Mouse (Mus musculus): ENCODE measurements at regions not wholly inside any gene's neighbourhood (a gene's known extent, or its start where the extent isn't known, plus 50 kb on each side); places are given as distances from the start of the nearest gene placed in this dataset.
"Not testable (repeated sequence)": the region's sequence is repeated elsewhere in the genome, so short reads cannot be mapped to it uniquely, and the experiment has no call there.

- DNase-seq (ENCODE audit: extremely low read depth, low read depth, low spot score) = no peak
- H3K27ac ChIP-seq (replicated peaks; ENCODE audit: insufficient read depth, low read depth, low read length) = no peak overlapping the region
- H3K4me3 ChIP-seq (ENCODE audit: insufficient read depth, low read depth, low read length) = no peak overlapping the region
- H3K79me2 ChIP-seq (ENCODE audit: control insufficient read depth, insufficient read depth, low read length) = no peaks in the 10 kb centered on the region
- no peaks in the 10 kb centered on the region for H3K36me3 ChIP-seq (ENCODE audit: control insufficient read depth, insufficient read depth, low read length)
- H3K4me1 ChIP-seq (ENCODE audit: control insufficient read depth, insufficient read depth, low read length) = no peaks in the 10 kb centered on the region
- TF ChIP-seq CTCF (IDR thresholded peaks at IDR 0.05; ENCODE audit: low read depth, low read length) (no peak), POLR2A (IDR thresholded peaks at IDR 0.05; ENCODE audit: extremely low read depth, insufficient read depth, low read length) (no peak)
- H3K27me3 ChIP-seq (ENCODE audit: control insufficient read depth, insufficient read depth, low read length) = no peaks in the 10 kb centered on the region
- no peak overlapping the region for H3K9ac ChIP-seq (ENCODE audit: low read depth, low read length)
- WGBS = 87% methylated on average over 13 of the region's 13 CpGs
Measured at GRCm38 (mm10) chr8:88064414-88065110, 54.0 kb upstream of the Cnep1r1 start.

- not testable (repeated sequence) for H3K27ac ChIP-seq (replicated peaks; ENCODE audit: insufficient read depth, low read depth, low read length); H3K27me3 ChIP-seq (ENCODE audit: control insufficient read depth, insufficient read depth, low read length); H3K79me2 ChIP-seq (ENCODE audit: control insufficient read depth, insufficient read depth, low read length); H3K9ac ChIP-seq (ENCODE audit: low read depth, low read length); H3K36me3 ChIP-seq (ENCODE audit: control insufficient read depth, insufficient read depth, low read length); H3K4me1 ChIP-seq (ENCODE audit: control insufficient read depth, insufficient read depth, low read length); H3K4me3 ChIP-seq (ENCODE audit: insufficient read depth, low read depth, low read length); DNase-seq (ENCODE audit: extremely low read depth, low read depth, low spot score)
- WGBS = 89% methylated on average over 1 of the region's 1 CpGs
Measured at GRCm38 (mm10) chr8:88059107-88059506, 59.5 kb upstream of the Cnep1r1 start.

- Histone ChIP-seq H3K4me1 (ENCODE audit: control insufficient read depth, insufficient read depth, low read length) (no peaks in the 10 kb centered on the region), H3K79me2 (ENCODE audit: control insufficient read depth, insufficient read depth, low read length) (no peaks in the 10 kb centered on the region), H3K9ac (ENCODE audit: low read depth, low read length) (no peak overlapping the region), H3K4me3 (ENCODE audit: insufficient read depth, low read depth, low read length) (no peak overlapping the region), H3K27ac (replicated peaks; ENCODE audit: insufficient read depth, low read depth, low read length) (no peak overlapping the region), H3K27me3 (ENCODE audit: control insufficient read depth, insufficient read depth, low read length) (no peaks in the 10 kb centered on the region), H3K36me3 (ENCODE audit: control insufficient read depth, insufficient read depth, low read length) (no peaks in the 10 kb centered on the region)
- no peak for TF ChIP-seq CTCF (IDR thresholded peaks at IDR 0.05; ENCODE audit: low read depth, low read length)
- no peak for TF ChIP-seq POLR2A (IDR thresholded peaks at IDR 0.05; ENCODE audit: extremely low read depth, insufficient read depth, low read length)
- WGBS = 93% methylated on average over 7 of the region's 7 CpGs
- DNase-seq (ENCODE audit: extremely low read depth, low read depth, low spot score) = no peak
Measured at GRCm38 (mm10) chr8:88057686-88058234, 60.8 kb upstream of the Cnep1r1 start.

- no peak overlapping the region for H3K9ac ChIP-seq (ENCODE audit: low read depth, low read length)
- no peak for DNase-seq (ENCODE audit: extremely low read depth, low read depth, low spot score)
- H3K4me1 ChIP-seq (ENCODE audit: control insufficient read depth, insufficient read depth, low read length) = no peaks in the 10 kb centered on the region
- WGBS = 76% methylated on average over 10 of the region's 10 CpGs
- H3K27me3 ChIP-seq (ENCODE audit: control insufficient read depth, insufficient read depth, low read length) = no peaks in the 10 kb centered on the region
- no peak overlapping the region for H3K4me3 ChIP-seq (ENCODE audit: insufficient read depth, low read depth, low read length)
- no peaks in the 10 kb centered on the region for H3K79me2 ChIP-seq (ENCODE audit: control insufficient read depth, insufficient read depth, low read length)
- TF ChIP-seq POLR2A (IDR thresholded peaks at IDR 0.05; ENCODE audit: extremely low read depth, insufficient read depth, low read length) (no peak), CTCF (IDR thresholded peaks at IDR 0.05; ENCODE audit: low read depth, low read length) (no peak)
- no peaks in the 10 kb centered on the region for H3K36me3 ChIP-seq (ENCODE audit: control insufficient read depth, insufficient read depth, low read length)
- H3K27ac ChIP-seq (replicated peaks; ENCODE audit: insufficient read depth, low read depth, low read length) = no peak overlapping the region
Measured at GRCm38 (mm10) chr8:88050651-88051050, 67.9 kb upstream of the Cnep1r1 start.

- Histone ChIP-seq H3K27me3 (ENCODE audit: control insufficient read depth, insufficient read depth, low read length) (no peaks in the 10 kb centered on the region), H3K9ac (ENCODE audit: low read depth, low read length) (no peak overlapping the region), H3K4me1 (ENCODE audit: control insufficient read depth, insufficient read depth, low read length) (no peaks in the 10 kb centered on the region), H3K27ac (replicated peaks; ENCODE audit: insufficient read depth, low read depth, low read length) (no peak overlapping the region), H3K4me3 (ENCODE audit: insufficient read depth, low read depth, low read length) (no peak overlapping the region), H3K36me3 (ENCODE audit: control insufficient read depth, insufficient read depth, low read length) (no peaks in the 10 kb centered on the region), H3K79me2 (ENCODE audit: control insufficient read depth, insufficient read depth, low read length) (no peaks in the 10 kb centered on the region)
- no peak for TF ChIP-seq CTCF (IDR thresholded peaks at IDR 0.05; ENCODE audit: low read depth, low read length)
- no peak for DNase-seq (ENCODE audit: extremely low read depth, low read depth, low spot score)
- WGBS = 67% methylated on average over 5 of the region's 5 CpGs
Measured at GRCm38 (mm10) chr8:88049091-88049490, 69.5 kb upstream of the Cnep1r1 start.

- no peak for TF ChIP-seq CTCF (IDR thresholded peaks at IDR 0.05; ENCODE audit: low read depth, low read length)
- TF ChIP-seq POLR2A (IDR thresholded peaks at IDR 0.05; ENCODE audit: extremely low read depth, insufficient read depth, low read length) = no peak
- Histone ChIP-seq H3K27ac (replicated peaks; ENCODE audit: insufficient read depth, low read depth, low read length) (no peak overlapping the region), H3K9ac (ENCODE audit: low read depth, low read length) (no peak overlapping the region), H3K27me3 (ENCODE audit: control insufficient read depth, insufficient read depth, low read length) (no peaks in the 10 kb centered on the region), H3K4me1 (ENCODE audit: control insufficient read depth, insufficient read depth, low read length) (no peaks in the 10 kb centered on the region), H3K4me3 (ENCODE audit: insufficient read depth, low read depth, low read length) (no peak overlapping the region), H3K36me3 (ENCODE audit: control insufficient read depth, insufficient read depth, low read length) (no peaks in the 10 kb centered on the region), H3K79me2 (ENCODE audit: control insufficient read depth, insufficient read depth, low read length) (no peaks in the 10 kb centered on the region)
- WGBS = 84% methylated on average over 4 of the region's 4 CpGs
- no peak for DNase-seq (ENCODE audit: extremely low read depth, low read depth, low spot score)
Measured at GRCm38 (mm10) chr8:88045995-88046394, 72.6 kb upstream of the Cnep1r1 start.

All from liver, adult 2 months (tissue).